Mouse (Mus musculus) embryonic facial prominence, embryonic 11.5 days (tissue): ENCODE data around the gene Polr1d. TPM values are rescaled to one million over a fixed set of nuclear protein-coding genes. Genes with fewer than 3 reads are reported as not detected.
A peak's percentile ranks its signal among the peaks of the same experiment; 100 is the strongest.

ENCODE experiments used
- ATAC-seq: fragments of 200-750 bp; cut with Nextera tagmentation; replicated peaks from 2 replicates; pipeline ENCODE4 v1.8.0; 2017; ENCODE audit warnings: low read depth; ENCODE audit not compliant: insufficient number of reproducible peaks, low FRiP score, low TSS enrichment
- DNase-seq: peaks from one replicate; pipeline ENCODE4 v3.0.0-alpha.2; 2015; ENCODE audit warnings: low spot score
- H3K27ac ChIP-seq: fragments of 300-500 bp; sonication (generic); replicated peaks from 2 replicates; pipeline ENCODE4 v1.5.1; 2014; ENCODE audit warnings: mild to moderate bottlenecking, low read depth, low read length, control low read depth
- H3K27me3 ChIP-seq: fragments of 300-500 bp; sonication (generic); 2 replicates; pipeline ENCODE4 v1.6.1; 2014; ENCODE audit warnings: mild to moderate bottlenecking, low read length, moderate library complexity, mixed read lengths; ENCODE audit not compliant: control insufficient read depth, insufficient read depth
- H3K36me3 ChIP-seq: fragments of 300-500 bp; sonication (generic); replicated peaks from 2 replicates; pipeline ENCODE4 v1.6.1; 2014; ENCODE audit warnings: low read depth, mild to moderate bottlenecking, low read length, moderate library complexity, mixed read lengths; ENCODE audit not compliant: control insufficient read depth, insufficient read depth
- H3K4me1 ChIP-seq: fragments of 300-500 bp; sonication (generic); 2 replicates; pipeline ENCODE4 v1.6.1; 2014; ENCODE audit warnings: low read length, mixed read lengths; ENCODE audit not compliant: control insufficient read depth, insufficient read depth
- H3K4me2 ChIP-seq: fragments of 300-500 bp; sonication (generic); 2 replicates; pipeline ENCODE4 v1.6.1; 2014; ENCODE audit warnings: low read depth, mild to moderate bottlenecking, control low read depth, low read length, moderate library complexity
- H3K4me3 ChIP-seq: fragments of 300-500 bp; sonication (generic); 2 replicates; pipeline ENCODE4 v1.5.1; 2014; ENCODE audit warnings: low read depth, low read length, control low read depth
- H3K9ac ChIP-seq: fragments of 300-500 bp; sonication (generic); replicated peaks from 2 replicates; pipeline ENCODE4 v1.6.1; 2014; ENCODE audit warnings: mild to moderate bottlenecking, control low read depth, low read length
- H3K9me3 ChIP-seq: fragments of 300-500 bp; sonication (generic); replicated peaks from 2 replicates; pipeline ENCODE4 v1.6.1; 2016; ENCODE audit warnings: mild to moderate bottlenecking, low read length, inconsistent platforms, mixed read lengths; ENCODE audit not compliant: control insufficient read depth
- WGBS: fragments of 180-500 bp; shearing (Covaris S2); extraction: QIAGEN DNeasy Blood & Tissue Kit; methylation state at CpG from one replicate; pipeline ENCODE4 v1.1.7; 2014; 5-methylcytosine and 5-hydroxymethylcytosine counted together
- polyA plus RNA-seq: library from polyadenylated mRNA; unstranded; fragments of >200 nt; fragmentation: Nextera tagmentation; extraction: Ambion mirVana; gene quantifications from 2 replicates; pipeline ENCODE4 v1.2.1, GENCODE M21; 2014

Polr1d gene
- polyA plus RNA-seq, 1 experiment from 2014 or later, result 124 TPM

GRCm38 (mm10) chr5:147135994-147136393 is 59.1 kb downstream of the Polr1d start:
- no peaks in the 10 kb centered on the region for H3K27me3 ChIP-seq
- no peak overlapping the region for H3K9ac ChIP-seq
- H3K4me2 ChIP-seq, result no peak overlapping the region
- ATAC-seq (no peak), DNase-seq (no peak)
- 62% methylated on average over 13 of the region's 13 CpGs for WGBS
- no peak overlapping the region for H3K4me3 ChIP-seq
- H3K27ac ChIP-seq, result no peak overlapping the region
- H3K9me3 ChIP-seq, result no peaks in the 10 kb centered on the region
- H3K4me1 ChIP-seq, result no peaks in the 10 kb centered on the region
- no peaks in the 10 kb centered on the region for H3K36me3 ChIP-seq

GRCm38 (mm10) chr5:147147340-147147739 is 70.5 kb downstream of the Polr1d start:
- no peak overlapping the region for H3K4me3 ChIP-seq
- H3K36me3 ChIP-seq, result no peaks in the 10 kb centered on the region; the same call in 1 of the 2 replicates
- DNase-seq (no peak), ATAC-seq (no peak)
- H3K27me3 ChIP-seq, result no peaks in the 10 kb centered on the region
- H3K9ac ChIP-seq, result no peak overlapping the region
- no peak overlapping the region for H3K4me2 ChIP-seq
- H3K4me1 ChIP-seq, result no peaks in the 10 kb centered on the region
- H3K27ac ChIP-seq, result no peak overlapping the region
- no peaks in the 10 kb centered on the region for H3K9me3 ChIP-seq

- ATAC-seq, result no peak
Measured at GRCm38 (mm10) chr5:147154806-147155371, 78.0 kb downstream of the Polr1d start.

GRCm38 (mm10) chr5:147155449-147156133 is 78.7 kb downstream of the Polr1d start:
- peak; percentile 52 for DNase-seq
- 7% methylated on average over 13 of the region's 13 CpGs for WGBS
- Histone ChIP-seq H3K9me3 (no peaks in the 10 kb centered on the region), H3K36me3 (no peaks in the 10 kb centered on the region), H3K4me1 (peaks cover 2% of the 10 kb centered on the region; the same call in 1 of the 2 replicates), H3K9ac (no peak overlapping the region), H3K27me3 (no peaks in the 10 kb centered on the region), H3K4me3 (no peak overlapping the region), H3K27ac (no peak overlapping the region), H3K4me2 (no peak overlapping the region)
- peak; percentile 82; the same call in 1 of the 2 replicates for ATAC-seq

More at GRCm38 (mm10) chr5:147154806-147155371, 78.0 kb downstream of the Polr1d start:
- Histone ChIP-seq H3K27ac (no peak overlapping the region), H3K9ac (no peak overlapping the region), H3K4me2 (no peak overlapping the region), H3K9me3 (no peaks in the 10 kb centered on the region), H3K27me3 (no peaks in the 10 kb centered on the region), H3K36me3 (no peaks in the 10 kb centered on the region), H3K4me1 (peaks cover 2% of the 10 kb centered on the region; the same call in 1 of the 2 replicates), H3K4me3 (no peak overlapping the region)
- WGBS, result 7% methylated on average over 13 of the region's 13 CpGs
- no peak for DNase-seq

GRCm38 (mm10) chr5:147156376-147156775 is 79.5 kb downstream of the Polr1d start:
- Histone ChIP-seq H3K4me1 (peaks cover 2% of the 10 kb centered on the region; the same call in 1 of the 2 replicates), H3K27me3 (no peaks in the 10 kb centered on the region), H3K36me3 (no peaks in the 10 kb centered on the region), H3K27ac (no peak overlapping the region), H3K9ac (no peak overlapping the region), H3K4me3 (no peak overlapping the region), H3K4me2 (no peak overlapping the region), H3K9me3 (no peaks in the 10 kb centered on the region)
- 46% methylated on average over 3 of the region's 3 CpGs for WGBS
- DNase-seq, result no peak
- no peak for ATAC-seq

GRCm38 (mm10) chr5:147157441-147157840 is 80.6 kb downstream of the Polr1d start:
- no peaks in the 10 kb centered on the region for H3K27me3 ChIP-seq
- H3K9me3 ChIP-seq, result no peaks in the 10 kb centered on the region
- H3K27ac ChIP-seq, result no peak overlapping the region
- ATAC-seq (no peak), DNase-seq (no peak)
- H3K4me1 ChIP-seq, result peaks cover 2% of the 10 kb centered on the region; the same call in 1 of the 2 replicates
- no peak overlapping the region for H3K4me3 ChIP-seq
- 70% methylated on average over 7 of the region's 7 CpGs for WGBS
- H3K4me2 ChIP-seq, result no peak overlapping the region
- H3K36me3 ChIP-seq, result no peaks in the 10 kb centered on the region
- no peak overlapping the region for H3K9ac ChIP-seq

- ATAC-seq, result no peak
- WGBS, result 86% methylated on average over 6 of the region's 6 CpGs
- no peak for DNase-seq
- H3K36me3 ChIP-seq, result no peaks in the 10 kb centered on the region
- H3K27ac ChIP-seq, result no peak overlapping the region
- peaks cover 2% of the 10 kb centered on the region; the same call in 1 of the 2 replicates for H3K4me1 ChIP-seq
- H3K27me3 ChIP-seq, result no peaks in the 10 kb centered on the region
- no peak overlapping the region for H3K9ac ChIP-seq
- H3K9me3 ChIP-seq, result no peaks in the 10 kb centered on the region
- no peak overlapping the region for H3K4me2 ChIP-seq
- no peak overlapping the region for H3K4me3 ChIP-seq
Measured at GRCm38 (mm10) chr5:147159320-147159719, 82.5 kb downstream of the Polr1d start.

GRCm38 (mm10) chr5:147159792-147160191 is 82.9 kb downstream of the Polr1d start:
- Histone ChIP-seq H3K4me1 (peaks cover 2% of the 10 kb centered on the region; the same call in 1 of the 2 replicates), H3K27me3 (no peaks in the 10 kb centered on the region), H3K4me2 (no peak overlapping the region), H3K27ac (no peak overlapping the region), H3K36me3 (no peaks in the 10 kb centered on the region), H3K9ac (no peak overlapping the region), H3K4me3 (no peak overlapping the region), H3K9me3 (no peaks in the 10 kb centered on the region)
- DNase-seq, result no peak
- 72% methylated on average over 2 of the region's 2 CpGs for WGBS
- peak; percentile 74; the same call in 1 of the 2 replicates for ATAC-seq
